9 mouse cellular contexts compared by ENCODE assay signal in genomic region chr19:60730281-60730852, GRCm38 (mm10). TPM values are rescaled to one million over a fixed set of nuclear protein-coding genes. Genes with fewer than 3 reads are reported as not detected.
A peak's percentile ranks its signal among the peaks of the same experiment; 100 is the strongest.
DNase-seq lines count a peak whose midpoint lies in the region.
"Had no signal": no experiment of that assay in that cellular context is flagged by ENCODE, and none has a peak within 500 bp of the region (broad histone marks: within the 10 kb centered on the region; RNA-seq: fewer than 3 reads in every experiment).

No protein-coding gene starts in this region.

- no peaks in the 10 kb centered on the region for H3K36me3 ChIP-seq in embryonic facial prominence, embryonic 10.5 days (replicated peaks)
- H3K36me3 ChIP-seq: limb, embryonic 15.5 days had no signal

- no peaks in the 10 kb centered on the region for H3K9me3 ChIP-seq in embryonic facial prominence, embryonic 10.5 days
- H3K9me3 ChIP-seq: limb, embryonic 15.5 days had no signal

- H3K27me3 ChIP-seq in embryonic facial prominence, embryonic 10.5 days (replicated peaks; ENCODE audit: low read depth, poor library complexity, severe bottlenecking): no peaks in the 10 kb centered on the region
- H3K27me3 ChIP-seq: limb, embryonic 15.5 days had no signal

- no peak overlapping the region for H3K27ac ChIP-seq in embryonic facial prominence, embryonic 10.5 days (replicated peaks)
- H3K27ac ChIP-seq: limb, embryonic 15.5 days had no signal

- intact Hi-C loops in heart, postnatal 25 days (cut with DNase I): no loop called here

- no peak overlapping the region for H3K4me3 ChIP-seq in embryonic facial prominence, embryonic 10.5 days
- H3K4me3 ChIP-seq: limb, embryonic 15.5 days had no signal

- no peaks in the 10 kb centered on the region for H3K4me1 ChIP-seq in embryonic facial prominence, embryonic 10.5 days
- H3K4me1 ChIP-seq: limb, embryonic 15.5 days had no signal

- DNase-seq in heart, adult 11 months: peak; percentile 77
- DNase-seq in heart, postnatal 25 days (ENCODE audit: low spot score): no peak
- DNase-seq in CD4-positive helper T cell, adult 2 months (ENCODE audit: low read depth, low spot score): peak; percentile 62
- peak; percentile 25 for DNase-seq in adrenal gland, postnatal 25 days
- DNase-seq in embryonic facial prominence, embryonic 10.5 days (ENCODE audit: low spot score): peak; percentile 46
- DNase-seq in layer of hippocampus, postnatal 10 days (ENCODE audit: low spot score in 2 of 2): peak; percentile 31 to 49
- peak; percentile 70 for DNase-seq in naive thymus-derived CD4-positive, alpha-beta T cell, adult 2 months (ENCODE audit: low read depth)
- no peak for DNase-seq in right cerebral cortex, postnatal 25 days

- WGBS in embryonic facial prominence, embryonic 10.5 days: 50% methylated on average over 2 of the region's 2 CpGs

RNA-seq across cellular contexts. Expression of gene Nanos1, which starts 25.4 kb away (rescaled TPM):
- total RNA-seq in heart, postnatal 25 days (2021): under 1 TPM; 0.11 to 0.29 TPM
- 1.0 and 1.2 TPM in 2 replicates for total RNA-seq in adrenal gland, postnatal 25 days (2021)
- polyA plus RNA-seq in embryonic facial prominence, embryonic 10.5 days (2016; fragmentation: Nextera tagmentation; extraction: Ambion mirVana): 1.2 and 1.4 TPM in 2 replicates
- total RNA-seq in layer of hippocampus, postnatal 10 days (2021): 10 to 100 TPM; 19.6 to 20.9 TPM

Comparison
In these comparisons a context has a peak if more than half of its experiments do, and no peak if none do; other contexts are left out.
1. DNase-seq: peak in heart, adult 11 months (single experiment), CD4-positive helper T cell, adult 2 months (single experiment), adrenal gland, postnatal 25 days (single experiment), embryonic facial prominence, embryonic 10.5 days (single experiment), layer of hippocampus, postnatal 10 days (2 of 2) and naive thymus-derived CD4-positive, alpha-beta T cell, adult 2 months (single experiment); none in heart, postnatal 25 days (single experiment) and right cerebral cortex, postnatal 25 days (single experiment).